Mouse (Mus musculus): ENCODE data around the gene Actr6.

DNA sequence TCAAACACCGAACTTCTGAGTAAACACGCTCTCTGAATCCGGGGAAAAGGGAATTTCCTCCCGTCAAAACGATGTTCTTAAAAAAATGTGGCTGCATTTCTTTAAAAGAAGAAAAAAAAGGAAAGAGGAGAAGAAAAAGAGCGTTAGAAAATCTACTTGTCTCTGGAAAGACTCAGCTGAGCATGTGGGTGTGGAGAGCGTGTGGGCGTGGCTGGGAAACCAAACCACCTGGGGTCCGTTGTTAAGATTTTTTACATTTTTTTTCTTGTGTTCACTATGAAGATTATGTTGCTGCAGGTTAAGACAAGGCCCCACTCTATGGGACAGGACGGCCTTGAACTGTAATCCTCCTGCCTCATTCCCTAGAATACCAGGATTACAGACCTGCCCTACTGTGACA is 17.2 kb downstream of the Actr6 start:
- TF ChIP-seq CTCF (IDR thresholded peaks at IDR 0.05; ENCODE audit: low read depth, low read length) (no peak), POLR2A (IDR thresholded peaks at IDR 0.05; ENCODE audit: extremely low read depth, insufficient read depth, low read length) (no peak)

Data from liver, adult 2 months (tissue).